Comparison of ENCODE assay signal across 21 mouse cellular contexts in the genomic region with DNA sequence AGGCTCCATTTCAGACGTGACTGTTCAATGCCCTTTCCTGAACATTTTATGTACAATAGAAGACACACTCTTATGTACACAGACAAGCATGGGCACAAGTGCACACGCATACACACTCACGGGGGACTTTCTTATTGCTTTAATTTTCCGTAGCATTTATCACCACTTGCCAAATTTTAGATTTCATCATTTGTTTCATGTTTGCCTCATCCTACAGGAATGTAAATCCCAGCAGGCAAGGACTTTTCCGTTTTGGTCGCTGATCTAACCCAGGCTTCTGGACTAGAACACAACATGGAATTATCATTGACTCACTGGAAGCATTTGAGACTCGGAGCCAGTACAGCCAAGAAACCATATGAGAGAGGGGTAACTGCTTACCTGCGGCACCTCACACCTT.
"Had no signal": no experiment of that assay in that cellular context is flagged by ENCODE, and none has a peak within 500 bp of the region (broad histone marks: within the 10 kb centered on the region; RNA-seq: fewer than 3 reads in every experiment).

No protein-coding gene starts in this region.

- H3K9ac ChIP-seq: limb, embryonic 12.5 days; limb, embryonic 15.5 days; liver, embryonic 14.5 days; liver, postnatal 0 days; lung, embryonic 14.5 days; midbrain, embryonic 13.5 days; stomach, embryonic 15.5 days had no signal

- H3K9me3 ChIP-seq: limb, embryonic 12.5 days; limb, embryonic 15.5 days; midbrain, embryonic 10.5 days; midbrain, embryonic 13.5 days; stomach, embryonic 15.5 days had no signal

- H3K27me3 ChIP-seq: limb, embryonic 12.5 days; limb, embryonic 15.5 days; midbrain, embryonic 13.5 days; stomach, embryonic 15.5 days had no signal

- H3K4me3 ChIP-seq: limb, embryonic 12.5 days; limb, embryonic 15.5 days; midbrain, embryonic 10.5 days; midbrain, embryonic 13.5 days; stomach, embryonic 15.5 days had no signal

- H3K27ac ChIP-seq: limb, embryonic 12.5 days; limb, embryonic 15.5 days; liver, embryonic 14.5 days; macrophage; midbrain, embryonic 10.5 days; midbrain, embryonic 13.5 days; stomach, embryonic 15.5 days had no signal

- DNase-seq: kidney, postnatal 14 days; kidney, postnatal 4 days; left cerebral cortex, postnatal 4 days; liver, postnatal 0 days; lung, embryonic 14.5 days; right cerebral cortex, adult 18-20 months; right cerebral cortex, postnatal 14 days; right cerebral cortex, postnatal 4 days; spleen, adult 18-20 months; thymus, adult 18-20 months; thymus, postnatal 36 days had no signal

- H3K4me1 ChIP-seq: limb, embryonic 12.5 days; midbrain, embryonic 10.5 days; midbrain, embryonic 13.5 days; stomach, embryonic 15.5 days had no signal

- H3K36me3 ChIP-seq: limb, embryonic 12.5 days; limb, embryonic 15.5 days; midbrain, embryonic 10.5 days; midbrain, embryonic 13.5 days; stomach, embryonic 15.5 days had no signal

- ATAC-seq: liver, postnatal 0 days; lung, postnatal 0 days; midbrain, embryonic 13.5 days; midbrain, embryonic 16.5 days had no signal

- H3K4me2 ChIP-seq: limb, embryonic 12.5 days; limb, embryonic 15.5 days; liver, embryonic 11.5 days; lung, embryonic 14.5 days; midbrain, embryonic 13.5 days; stomach, embryonic 15.5 days had no signal
